In the genomic region with DNA sequence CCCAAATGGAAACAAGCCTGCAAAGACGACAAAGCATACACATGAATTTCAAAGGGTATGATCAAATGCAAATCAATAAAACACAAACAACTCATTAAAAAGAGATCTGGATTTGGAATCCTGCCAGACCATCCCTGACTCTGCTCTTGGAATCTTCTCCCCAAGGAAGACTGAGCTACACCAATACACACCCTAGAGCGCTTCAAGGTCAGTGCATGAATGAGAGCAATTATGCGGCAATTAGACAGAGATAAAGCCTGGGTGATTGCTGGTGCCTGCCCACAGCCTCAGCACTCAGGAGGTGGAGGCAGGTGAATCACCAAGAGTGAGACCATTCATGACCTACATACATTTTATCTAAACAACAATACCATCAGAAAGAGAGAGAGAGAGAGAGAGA, we compare ENCODE assay signal across 13 mouse cellular contexts.
DNase-seq lines count a peak whose midpoint lies in the region; ATAC-seq and TF ChIP-seq lines count a peak whose summit lies in the region.
"Had no signal": no experiment of that assay in that cellular context is flagged by ENCODE, and none has a peak within 500 bp of the region (broad histone marks: within the 10 kb centered on the region; RNA-seq: fewer than 3 reads in every experiment).

No protein-coding gene starts in this region.

- no peak for TF ChIP-seq CTCF in ES-Bruce4 (IDR thresholded peaks at IDR 0.05; ENCODE audit: low read depth, low read length)

- H3K27ac ChIP-seq in heart, embryonic 10.5 days, result peak overlapping the region; percentile 8; the same call in 1 of the 2 replicates
- peak overlapping the region; percentile 50; the same call in 1 of the 2 replicates for H3K27ac ChIP-seq in ES-Bruce4 (ENCODE audit: insufficient read depth, low read length)
- no peak overlapping the region for H3K27ac ChIP-seq in intestine, embryonic 16.5 days (ENCODE audit: low read length)
- H3K27ac ChIP-seq: heart, embryonic 15.5 days; stomach, postnatal 0 days had no signal

- TF ChIP-seq EP300 in ES-Bruce4 (IDR thresholded peaks at IDR 0.05; ENCODE audit: insufficient read depth, low read depth, low read length), result peak; percentile 99

- H3K4me1 ChIP-seq in heart, embryonic 10.5 days, result 0 out of 2 replicates have a peak, but pooled peaks cover 9% of the 10 kb centered on the region
- peaks cover 15% of the 10 kb centered on the region for H3K4me1 ChIP-seq in ES-Bruce4 (ENCODE audit: control insufficient read depth, insufficient read depth, low read length)
- peaks cover 15% of the 10 kb centered on the region for H3K4me1 ChIP-seq in intestine, embryonic 16.5 days (ENCODE audit: control insufficient read depth, insufficient read depth, low read length)

- 69% methylated on average over 3 of the region's 3 CpGs for WGBS in heart, embryonic 10.5 days
- WGBS in intestine, embryonic 16.5 days, result 32% methylated on average over 3 of the region's 3 CpGs

- no peak overlapping the region for H3K4me3 ChIP-seq in heart, embryonic 10.5 days
- H3K4me3 ChIP-seq in ES-Bruce4 (ENCODE audit: low read depth, low read length), result no peak overlapping the region
- no peak overlapping the region for H3K4me3 ChIP-seq in intestine, embryonic 16.5 days (ENCODE audit: low read length)
- H3K4me3 ChIP-seq: erythroblast, embryonic 14.5 days; heart, embryonic 15.5 days had no signal

- no peak for DNase-seq in heart, embryonic 10.5 days (ENCODE audit: low spot score)
- no peak for DNase-seq in heart, postnatal 10 days
- peak; percentile 95 for DNase-seq in R1 (ENCODE audit: low read depth, low spot score)
- no peak for DNase-seq in adrenal gland, postnatal 25 days
- no peak for DNase-seq in spleen, postnatal 4 days (ENCODE audit: low spot score in 2 of 2)
- DNase-seq: cerebellum, adult 11 months; gastrocnemius, postnatal 10 days had no signal

- H3K9ac ChIP-seq in ES-Bruce4 (ENCODE audit: low read depth, poor library complexity, severe bottlenecking), result no peak overlapping the region
- no peak overlapping the region for H3K9ac ChIP-seq in intestine, embryonic 16.5 days (ENCODE audit: low read depth, low read length)
- H3K9ac ChIP-seq: heart, embryonic 15.5 days had no signal

- no peaks in the 10 kb centered on the region for H3K27me3 ChIP-seq in heart, embryonic 10.5 days (ENCODE audit: insufficient read depth, poor library complexity, severe bottlenecking)
- no peaks in the 10 kb centered on the region for H3K27me3 ChIP-seq in ES-Bruce4 (ENCODE audit: control insufficient read depth, insufficient read depth, low read length, poor library complexity, severe bottlenecking)
- no peaks in the 10 kb centered on the region for H3K27me3 ChIP-seq in intestine, embryonic 16.5 days (replicated peaks; ENCODE audit: control insufficient read depth, insufficient read depth, low read length)
- H3K27me3 ChIP-seq: heart, embryonic 15.5 days had no signal

- no peak overlapping the region for H3K4me2 ChIP-seq in intestine, embryonic 16.5 days (ENCODE audit: low read depth, low read length)
- H3K4me2 ChIP-seq: heart, embryonic 15.5 days had no signal

- H3K9me3 ChIP-seq in heart, embryonic 10.5 days, result no peaks in the 10 kb centered on the region
- H3K9me3 ChIP-seq in ES-Bruce4 (replicated peaks; ENCODE audit: control insufficient read depth, insufficient read depth, low read length, poor library complexity, severe bottlenecking), result peaks cover 2% of the 10 kb centered on the region; the same call in 1 of the 2 replicates
- H3K9me3 ChIP-seq in intestine, embryonic 16.5 days (ENCODE audit: control insufficient read depth, low read length), result no peaks in the 10 kb centered on the region
- H3K9me3 ChIP-seq: heart, embryonic 15.5 days had no signal

- no peak for TF ChIP-seq POLR2A in ES-Bruce4 (IDR thresholded peaks at IDR 0.05; ENCODE audit: insufficient read depth, low read length)

- intact Hi-C loops in heart, postnatal 10 days (cut with DNase I), result no loop called here

- ATAC-seq in intestine, embryonic 16.5 days, result peak; percentile 97
- no peak for ATAC-seq in megakaryocyte, adult 5-6 weeks (ENCODE audit: poor library complexity, severe bottlenecking)

- peaks cover 10% of the 10 kb centered on the region; the same call in 1 of the 2 replicates for H3K36me3 ChIP-seq in heart, embryonic 10.5 days
- H3K36me3 ChIP-seq in ES-Bruce4 (ENCODE audit: control insufficient read depth, insufficient read depth, low read length, poor library complexity, severe bottlenecking), result peaks cover 8% of the 10 kb centered on the region
- H3K36me3 ChIP-seq in intestine, embryonic 16.5 days (ENCODE audit: control insufficient read depth, insufficient read depth, low read length), result no peaks in the 10 kb centered on the region
- H3K36me3 ChIP-seq: heart, embryonic 15.5 days had no signal
